Mouse (Mus musculus) left cerebral cortex, adult 11 months (tissue): ENCODE measurements at regions not wholly inside any gene's neighbourhood (a gene's known extent, or its start where the extent isn't known, plus 50 kb on each side); places are given as distances from the start of the nearest gene placed in this dataset.

ENCODE experiments used
- DNase-seq: peaks from one replicate; pipeline ENCODE4 v3.0.0; 2022; ENCODE audit warnings: low spot score

- no peak for DNase-seq
Measured at GRCm38 (mm10) chr5:111946281-111946680, 212.6 kb downstream of the Gm26897 start.

- DNase-seq = no peak
Measured at GRCm38 (mm10) chr5:111957698-111958097, 224.0 kb downstream of the Gm26897 start.

GRCm38 (mm10) chr5:111958226-111958625 lies 224.5 kb downstream of the Gm26897 start:
- DNase-seq = no peak

- DNase-seq = no peak
Measured at GRCm38 (mm10) chr5:111965311-111965710, 231.6 kb downstream of the Gm26897 start.

GRCm38 (mm10) chr5:111968121-111968520 lies 234.4 kb downstream of the Gm26897 start:
- no peak for DNase-seq

- no peak for DNase-seq
Measured at GRCm38 (mm10) chr5:111968701-111969100, 235.0 kb downstream of the Gm26897 start.

GRCm38 (mm10) chr5:111971193-111971592 lies 237.5 kb downstream of the Gm26897 start:
- DNase-seq = no peak

DNA sequence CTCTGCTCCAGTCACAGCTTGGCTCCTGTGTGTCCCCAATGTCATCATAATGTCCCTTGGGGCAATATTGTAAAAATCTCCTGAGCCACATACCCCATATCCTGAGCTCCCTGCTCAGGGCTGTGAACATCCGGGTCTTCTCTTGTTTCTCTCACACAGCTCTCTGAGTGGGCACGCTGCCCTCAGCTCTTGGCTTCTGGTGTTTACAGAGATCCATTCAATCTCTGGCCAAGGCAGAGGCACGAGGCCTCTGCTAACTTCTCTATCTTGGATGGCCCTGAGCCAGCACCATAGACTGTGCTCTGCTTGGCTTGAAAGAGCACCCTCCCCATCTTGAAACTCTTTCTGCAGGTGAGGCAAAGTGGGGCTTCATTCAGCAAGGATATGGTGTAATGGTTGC lies 238.2 kb downstream of the Gm26897 start:
- DNase-seq = no peak

- DNase-seq = no peak
Measured at GRCm38 (mm10) chr5:111975686-111976085, 242.0 kb downstream of the Gm26897 start.

DNA sequence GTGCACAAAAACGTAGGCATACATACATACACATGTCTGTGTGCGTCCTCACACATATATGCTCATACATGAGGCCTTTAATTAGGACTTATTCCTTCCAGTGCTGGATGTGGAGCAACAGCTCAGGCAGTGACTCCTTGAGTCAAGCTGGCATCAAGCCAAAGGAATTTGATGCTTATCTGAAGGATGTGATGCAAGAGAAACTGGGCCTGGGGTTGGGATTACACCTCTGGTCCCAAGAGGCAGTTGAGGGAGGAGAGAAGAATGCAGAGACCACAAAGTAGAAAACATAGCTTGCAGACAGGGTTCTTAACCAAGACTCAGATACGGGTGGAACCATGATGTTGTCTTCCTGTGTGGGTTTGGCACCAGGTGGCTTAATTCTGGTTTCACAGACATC lies 245.9 kb downstream of the Gm26897 start:
- DNase-seq = no peak

DNA sequence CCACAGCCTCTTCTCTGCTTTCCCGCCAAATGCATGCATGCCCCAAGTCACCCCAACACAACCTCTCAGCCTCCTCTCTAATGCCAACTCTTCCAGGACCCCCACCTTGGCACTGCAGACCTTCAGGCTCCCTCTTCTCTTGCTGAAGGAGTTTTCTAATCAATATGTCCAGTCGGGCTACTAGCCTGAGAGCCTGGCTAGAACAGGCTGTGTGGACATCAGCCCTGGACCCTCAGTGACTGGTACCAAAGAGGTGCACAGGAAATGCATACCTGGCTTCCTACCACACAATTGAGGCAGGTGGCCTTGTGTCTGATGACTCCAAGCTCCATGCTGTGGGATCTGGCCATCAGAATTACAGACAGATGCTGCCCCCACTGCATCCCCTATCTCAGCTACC lies 248.4 kb downstream of the Gm26897 start:
- no peak for DNase-seq

GRCm38 (mm10) chr5:111985997-111986396 lies 252.3 kb downstream of the Gm26897 start:
- no peak for DNase-seq

- DNase-seq = no peak
Measured at GRCm38 (mm10) chr5:111987036-111987435, 253.3 kb downstream of the Gm26897 start.

GRCm38 (mm10) chr5:111991805-111992204 lies 258.1 kb downstream of the Gm26897 start:
- DNase-seq = no peak

- DNase-seq = no peak
Measured at GRCm38 (mm10) chr5:111993221-111993620, 259.1 kb downstream of the Cryba4 start.

DNA sequence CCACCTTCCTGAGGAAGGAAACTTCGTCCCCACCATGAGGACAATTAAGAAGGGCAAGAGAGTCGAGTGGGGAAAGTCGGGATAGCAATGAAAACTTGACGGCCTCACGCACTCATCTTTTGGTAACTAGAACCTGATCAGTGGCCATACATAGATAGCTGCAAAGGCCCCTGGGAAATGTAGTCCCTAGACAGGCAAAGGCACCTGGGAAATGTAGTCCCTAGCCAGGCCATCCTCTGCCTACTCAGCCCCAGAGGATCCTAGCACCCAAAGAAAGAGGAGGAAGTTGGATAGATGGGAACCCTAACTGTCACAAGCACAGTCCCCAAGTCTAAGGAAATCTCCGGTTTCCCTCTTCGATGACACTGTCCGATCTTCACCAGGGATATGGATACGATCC lies 258.4 kb downstream of the Cryba4 start:
- DNase-seq = no peak

- no peak for DNase-seq
Measured at GRCm38 (mm10) chr5:111996806-111997205, 255.5 kb downstream of the Cryba4 start.

DNA sequence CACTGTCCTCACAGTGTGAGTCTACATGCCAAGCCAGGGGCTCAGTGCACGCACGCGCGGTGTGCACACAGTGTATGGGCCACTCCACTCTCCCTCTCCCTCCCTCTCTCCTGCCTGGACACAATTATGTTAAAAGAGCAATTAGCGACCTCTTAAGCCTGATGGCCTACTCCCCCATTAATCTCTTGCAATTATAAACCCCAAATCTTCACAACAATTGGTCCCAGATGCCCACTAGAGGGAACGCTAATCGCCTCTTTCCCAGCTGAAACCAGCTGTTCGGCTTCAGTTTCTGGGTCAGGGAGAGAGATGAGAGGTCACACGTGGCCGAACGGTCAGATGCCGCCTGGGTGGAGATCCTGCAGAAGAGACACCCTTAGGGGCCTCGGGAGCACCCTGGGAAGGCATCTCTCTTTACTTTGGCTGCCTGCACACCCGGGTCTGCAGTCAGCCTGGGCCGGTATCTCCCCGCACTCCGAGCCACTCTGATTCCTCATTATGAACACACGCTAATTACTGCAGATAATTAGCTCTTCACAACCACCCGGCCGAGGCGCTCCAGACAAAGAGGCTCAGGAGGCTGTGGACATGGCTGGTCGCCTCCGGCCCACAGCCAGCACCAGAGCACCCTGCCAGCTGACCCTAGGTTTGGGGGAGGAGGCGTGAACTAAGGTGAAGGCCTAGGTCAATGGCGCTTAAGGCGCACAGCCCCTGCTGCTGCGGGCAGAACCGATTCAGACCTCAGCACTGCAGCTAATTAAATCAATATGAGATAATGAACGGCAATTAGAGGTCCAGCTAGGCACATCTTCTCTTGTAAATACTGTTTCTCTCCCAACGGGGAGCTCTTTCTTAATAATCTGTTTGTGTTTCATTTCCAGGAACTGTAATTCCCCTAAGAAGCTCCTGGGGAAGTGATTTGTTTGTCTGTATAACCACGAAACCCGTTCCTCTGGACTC lies 250.3 kb downstream of the Cryba4 start:
- DNase-seq = no peak

GRCm38 (mm10) chr5:112002856-112003660 lies 249.3 kb downstream of the Cryba4 start:
- no peak for DNase-seq

DNA sequence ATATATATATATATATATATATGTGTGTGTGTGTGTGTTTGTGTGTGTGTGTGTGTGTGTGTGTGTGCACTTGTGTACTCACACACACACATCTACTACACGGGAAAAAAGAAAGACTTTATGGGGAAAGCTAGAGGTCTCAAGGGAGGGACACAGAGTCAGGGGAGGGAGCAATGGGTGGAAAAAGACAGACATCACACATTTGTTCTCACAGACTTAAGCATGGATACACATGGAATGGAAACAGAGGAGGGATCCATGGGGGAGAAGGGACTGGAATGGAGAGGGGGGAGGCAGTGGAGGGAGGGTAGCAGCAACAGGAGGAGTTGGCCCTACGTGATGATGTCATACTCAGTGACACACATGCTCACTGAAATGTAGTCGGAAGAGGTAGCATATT lies 248.3 kb downstream of the Cryba4 start:
- DNase-seq = no peak

DNA sequence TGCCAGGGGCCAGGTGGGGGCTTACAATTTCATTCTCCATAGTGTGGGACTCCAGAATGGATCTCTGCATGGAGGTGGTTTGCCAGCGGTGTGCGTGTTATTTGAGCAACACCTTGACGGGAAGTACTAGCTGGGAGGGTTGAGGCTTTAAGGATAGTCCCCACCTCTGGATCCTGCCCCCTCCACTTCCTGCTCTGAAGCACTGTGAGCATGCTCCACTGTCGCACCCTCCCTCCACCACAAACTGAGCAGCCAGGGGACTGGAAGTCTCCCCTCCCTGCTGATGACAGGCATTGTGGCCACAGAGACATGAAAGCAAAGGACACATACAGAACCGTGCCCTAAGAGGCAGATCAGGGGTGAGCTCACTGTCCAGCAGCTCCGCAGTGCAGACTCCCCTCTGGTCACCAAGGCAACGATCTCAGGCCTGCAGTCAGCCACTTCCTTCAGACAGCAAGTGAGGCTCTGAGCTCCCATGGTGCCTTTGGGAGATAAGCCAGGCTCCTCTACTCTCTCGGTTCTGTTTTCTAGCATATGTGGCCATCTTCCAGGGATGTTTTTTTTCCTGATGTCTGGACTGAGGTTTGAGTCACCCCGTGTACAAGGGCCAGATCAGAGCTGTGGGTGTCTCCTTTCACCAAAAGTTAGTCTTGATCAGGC lies 239.7 kb downstream of the Cryba4 start:
- DNase-seq = no peak

DNA sequence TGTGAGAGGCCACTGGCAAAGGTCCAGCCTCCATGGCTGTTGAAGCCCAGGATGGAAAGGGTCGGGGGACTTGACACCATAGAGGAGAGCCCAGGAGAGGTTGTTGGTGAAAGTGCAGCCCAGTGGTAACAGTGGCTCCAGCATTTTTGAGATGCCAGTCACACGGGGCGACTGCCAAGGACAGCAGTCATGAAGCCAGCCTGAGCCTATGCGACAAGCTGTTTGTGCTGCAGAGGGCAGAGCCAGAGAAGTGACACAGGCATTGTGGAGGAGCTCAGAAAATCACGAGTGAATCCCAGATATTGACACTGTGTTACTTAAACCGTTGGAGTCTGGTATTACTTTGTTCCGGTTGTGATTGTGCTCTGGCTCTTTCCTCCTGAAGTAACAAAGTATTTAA lies 233.4 kb downstream of the Cryba4 start:
- DNase-seq = no peak
